Mouse (Mus musculus) CH12.LX (cell line): ENCODE measurements around the gene Fam178b. TPM values are rescaled to one million over a fixed set of nuclear protein-coding genes. Genes with fewer than 3 reads are reported as not detected.

Source experiments
- DNase-seq: peaks from one replicate; pipeline ENCODE4 v3.0.0-alpha.2; 2013; ENCODE audit errors: extremely low read depth
- H3K27ac ChIP-seq: 2 replicates; pipeline ENCODE4 v1.5.1; 2012; ENCODE audit warnings: low read depth, mild to moderate bottlenecking, control low read depth, moderate library complexity; ENCODE audit not compliant: insufficient read depth
- H3K27me3 ChIP-seq: replicated peaks from 2 replicates; pipeline ENCODE3; 2012; ENCODE audit warnings: inconsistent platforms
- H3K36me3 ChIP-seq, 2 experiments: replicated peaks in 1 of 2; 2 replicates each; pipeline versions ENCODE3 to v1.6.1; 2012; ENCODE audit warnings: inconsistent platforms in 1 of 2, low read length in 1 of 2, mild to moderate bottlenecking in 1 of 2, mixed read lengths in 1 of 2, moderate library complexity in 1 of 2; ENCODE audit not compliant: control insufficient read depth in 1 of 2, insufficient read depth in 1 of 2
- H3K4me1 ChIP-seq, 2 experiments: 2 replicates each; pipeline ENCODE4 v1.6.1; 2012; ENCODE audit warnings: inconsistent platforms in 1 of 2, moderate library complexity in 1 of 2; ENCODE audit not compliant: insufficient read depth in 2 of 2, control insufficient read depth in 1 of 2
- H3K4me2 ChIP-seq: 2 replicates; pipeline ENCODE4 v1.6.1; 2012; ENCODE audit warnings: low read depth, mild to moderate bottlenecking, control low read depth; ENCODE audit not compliant: poor library complexity, insufficient read depth, severe bottlenecking
- H3K4me3 ChIP-seq, 3 experiments: fragments of 150-350 bp in 1 of 3; sonication (generic) in 1 of 3; replicated peaks in 1 of 3; 2 replicates each; pipeline versions ENCODE3 to v1.5.1; 2011 to 2012; ENCODE audit warnings: low read depth in 2 of 3, low read length in 2 of 3, mild to moderate bottlenecking in 2 of 3, moderate library complexity in 2 of 3, control low read depth in 1 of 3, improper control_type of control experiment in 1 of 3, inconsistent platforms in 1 of 3, mixed read lengths in 1 of 3; ENCODE audit not compliant: poor library complexity in 1 of 3
- H3K79me2 ChIP-seq: replicated peaks from 2 replicates; pipeline ENCODE4 v1.6.1; 2012; ENCODE audit warnings: mild to moderate bottlenecking, moderate library complexity; ENCODE audit not compliant: control insufficient read depth, poor library complexity, insufficient read depth, severe bottlenecking; ENCODE audit errors: extremely low read depth
- H3K9ac ChIP-seq: 2 replicates; pipeline ENCODE4 v1.6.1; 2012; ENCODE audit warnings: low read depth, mild to moderate bottlenecking, control low read depth, moderate library complexity; ENCODE audit not compliant: insufficient read depth
- H3K9me3 ChIP-seq: replicated peaks from 2 replicates; pipeline ENCODE3; 2012; ENCODE audit warnings: low read length, inconsistent platforms, mixed read lengths
- CHD1 ChIP-seq: IDR thresholded peaks from 2 replicates; pipeline ENCODE4 v1.6.1; 2012; ENCODE audit warnings: low read depth, low read length, improper control_type of control experiment, inconsistent platforms
- CTCF ChIP-seq, 2 experiments: IDR thresholded peaks in 1 of 2; conservative IDR thresholded peaks in 1 of 2; 2 replicates each; pipeline ENCODE4 v1.5.1; 2011 to 2012; ENCODE audit warnings: low read depth in 2 of 2, low read length in 2 of 2, improper control_type of control experiment in 1 of 2, inconsistent platforms in 1 of 2, mild to moderate bottlenecking in 1 of 2, moderate library complexity in 1 of 2
- E2F4 ChIP-seq: IDR thresholded peaks from 2 replicates; pipeline ENCODE4 v1.6.1; 2011; ENCODE audit warnings: low read depth, low read length, improper control_type of control experiment; ENCODE audit not compliant: insufficient replicate concordance
- ELF1 ChIP-seq: IDR thresholded peaks from 2 replicates; pipeline ENCODE4 v1.6.1; 2014; ENCODE audit warnings: low read depth, mild to moderate bottlenecking, inconsistent platforms, low read length, improper control_type of control experiment
- EP300 ChIP-seq: IDR thresholded peaks from 2 replicates; pipeline ENCODE4 v1.6.1; 2011; ENCODE audit warnings: low read length, improper control_type of control experiment
- ETS1 ChIP-seq: conservative IDR thresholded peaks from 2 replicates; pipeline ENCODE4 v1.6.1; 2012; ENCODE audit warnings: low read depth, mild to moderate bottlenecking, inconsistent platforms, low read length, improper control_type of control experiment, moderate library complexity
- HCFC1 ChIP-seq: IDR thresholded peaks from 2 replicates; pipeline ENCODE4 v1.6.1; 2012; ENCODE audit warnings: low read depth, mild to moderate bottlenecking, inconsistent platforms, low read length, improper control_type of control experiment
- IRF4 ChIP-seq: IDR thresholded peaks from 2 replicates; pipeline ENCODE4 v1.6.1; 2014; ENCODE audit warnings: low read depth, mild to moderate bottlenecking, inconsistent platforms, low read length, improper control_type of control experiment
- JUN ChIP-seq: IDR thresholded peaks from 2 replicates; pipeline ENCODE4 v1.6.1; 2011; ENCODE audit warnings: low read depth, mild to moderate bottlenecking, low read length, improper control_type of control experiment, moderate library complexity; ENCODE audit not compliant: insufficient read depth
- JUND ChIP-seq: conservative IDR thresholded peaks from 2 replicates; pipeline ENCODE4 v1.6.1; 2011; ENCODE audit warnings: low read depth, low read length, improper control_type of control experiment
- MAZ ChIP-seq: IDR thresholded peaks from 2 replicates; pipeline ENCODE4 v1.6.1; 2012; ENCODE audit warnings: low read depth, mild to moderate bottlenecking, inconsistent platforms, low read length, improper control_type of control experiment, moderate library complexity
- MEF2A ChIP-seq: IDR thresholded peaks from 2 replicates; pipeline ENCODE4 v1.6.1; 2014; ENCODE audit warnings: low read depth, mild to moderate bottlenecking, inconsistent platforms, low read length, improper control_type of control experiment, borderline replicate concordance
- NELFE ChIP-seq: IDR thresholded peaks from 2 replicates; pipeline ENCODE4 v1.6.1; 2011; ENCODE audit warnings: low read depth, low read length, improper control_type of control experiment
- NRF1 ChIP-seq: IDR thresholded peaks from 2 replicates; pipeline ENCODE4 v1.6.1; 2014; ENCODE audit warnings: low read depth, mild to moderate bottlenecking, inconsistent platforms, low read length, improper control_type of control experiment, moderate library complexity
- PAX5 ChIP-seq: IDR thresholded peaks from 2 replicates; pipeline ENCODE4 v1.6.1; 2012; ENCODE audit warnings: low read length, inconsistent platforms, mixed read lengths
- POLR2AphosphoS2 ChIP-seq: IDR thresholded peaks from 2 replicates; pipeline ENCODE4 v1.6.1; 2011; ENCODE audit warnings: low read depth, low read length, improper control_type of control experiment
- RAD21 ChIP-seq: IDR thresholded peaks from 2 replicates; pipeline ENCODE4 v1.6.1; 2011; ENCODE audit warnings: low read depth, mild to moderate bottlenecking, low read length, improper control_type of control experiment, moderate library complexity
- RCOR1 ChIP-seq: conservative IDR thresholded peaks from 2 replicates; pipeline ENCODE4 v1.6.1; 2012; ENCODE audit warnings: low read depth, mild to moderate bottlenecking, inconsistent platforms, low read length, improper control_type of control experiment
- SIN3A ChIP-seq: IDR thresholded peaks from 2 replicates; pipeline ENCODE4 v1.6.1; 2012; ENCODE audit warnings: low read length, improper control_type of control experiment, inconsistent platforms
- SMC3 ChIP-seq: IDR thresholded peaks from 2 replicates; pipeline ENCODE4 v1.6.1; 2011; ENCODE audit warnings: low read depth, low read length, improper control_type of control experiment
- TBP ChIP-seq: conservative IDR thresholded peaks from 2 replicates; pipeline ENCODE4 v1.6.1; 2011; ENCODE audit warnings: low read depth, low read length, improper control_type of control experiment
- UBTF ChIP-seq: IDR thresholded peaks from 2 replicates; pipeline ENCODE4 v1.6.1; 2012; ENCODE audit warnings: low read depth, mild to moderate bottlenecking, inconsistent platforms, low read length, improper control_type of control experiment, moderate library complexity
- USF1 ChIP-seq: IDR thresholded peaks from 2 replicates; pipeline ENCODE4 v1.6.1; 2014; ENCODE audit warnings: low read depth, mild to moderate bottlenecking, inconsistent platforms, low read length, improper control_type of control experiment
- ZC3H11A ChIP-seq: IDR thresholded peaks from 2 replicates; pipeline ENCODE4 v1.6.1; 2012; ENCODE audit warnings: low read depth, mild to moderate bottlenecking, inconsistent platforms, low read length, improper control_type of control experiment
- ZKSCAN1 ChIP-seq: IDR thresholded peaks from 2 replicates; pipeline ENCODE4 v1.6.1; 2012; ENCODE audit warnings: low read depth, inconsistent platforms, low read length, improper control_type of control experiment, borderline replicate concordance
- ZMIZ1 ChIP-seq: IDR thresholded peaks from 2 replicates; pipeline ENCODE4 v1.6.1; 2012; ENCODE audit warnings: low read depth, mild to moderate bottlenecking, inconsistent platforms, low read length, improper control_type of control experiment
- dilution Hi-C: fragments of 300-500 bp; cut with MboI; formaldehyde crosslinking; loops from 2 replicates; pipeline ENCODE4 v1.14.3; 2020; ENCODE audit warnings: low sequenced_read_pairs; ENCODE audit not compliant: extremely low pct_unique_long_range_greater_than_20kb, extremely low pct_ligation_motif_present
- in situ Hi-C: fragments of 300-500 bp; cut with MboI; formaldehyde crosslinking; loops from 3 replicates; pipeline ENCODE4 v1.14.3; 2019; ENCODE audit warnings: low sequenced_read_pairs, low pct_ligation_motif_present, low pct_unique_long_range_greater_than_20kb, mixed read lengths
- polyA plus RNA-seq: library from polyadenylated mRNA; unstranded; fragments of >175 nt; gene quantifications from 2 replicates; pipeline ENCODE4 v1.2.1, GENCODE M21; 2012; ENCODE audit warnings: low read depth; ENCODE audit not compliant: insufficient read length
- total RNA-seq, 2 experiments: library from RNA; depleted of rRNA; stranded (reverse); fragments of 300-350 nt in 1 of 2; fragments of >200 nt in 1 of 2; gene quantifications; 2 replicates each; pipeline ENCODE4 v1.2.3; 2012 to 2014

Gene Fam178b
- total and polyA plus RNA-seq, 3 experiments, result 0.50 TPM; not detected in 2

GRCm38 (mm10) chr1:36550075-36550863 lies 132.7 kb downstream of the Fam178b start:
- dilution Hi-C loops (no loop called here), in situ Hi-C loops (no loop called here)
- DNase-seq, result no peak
- Histone ChIP-seq H3K9ac (no peak overlapping the region), H3K36me3 (peaks cover 26 to 43% of the 10 kb centered on the region in 2 experiments), H3K27ac (no peak overlapping the region), H3K4me2 (no peak overlapping the region), H3K4me3 (no peak overlapping the region), H3K9me3 (no peaks in the 10 kb centered on the region), H3K27me3 (no peaks in the 10 kb centered on the region), H3K4me1 (peaks cover 5 to 13% of the 10 kb centered on the region in 2 experiments), H3K79me2 (no peaks in the 10 kb centered on the region)
- TF ChIP-seq ELF1, result no peak
- no peak for TF ChIP-seq NRF1
- TF ChIP-seq PAX5, result no peak
- no peak for TF ChIP-seq ZMIZ1
- no peak for TF ChIP-seq RCOR1
- TF ChIP-seq JUND, result no peak
- TF ChIP-seq ETS1, result no peak
- no peak for TF ChIP-seq MEF2A
- TF ChIP-seq JUN, result no peak
- TF ChIP-seq CTCF (conservative IDR thresholded peaks at IDR 0.05 in 1 of 2, IDR thresholded peaks at IDR 0.05 in 1 of 2; ENCODE audit: low read depth in 2 of 2, low read length in 2 of 2), result no peak
- no peak for TF ChIP-seq TBP
- TF ChIP-seq SMC3, result no peak
- no peak for TF ChIP-seq USF1
- TF ChIP-seq IRF4, result no peak
- no peak for TF ChIP-seq ZC3H11A
- TF ChIP-seq UBTF, result no peak
- no peak for TF ChIP-seq MAZ
- no peak for TF ChIP-seq POLR2AphosphoS2
- no peak for TF ChIP-seq HCFC1

- no peak overlapping the region for H3K9ac ChIP-seq
- TF ChIP-seq USF1 (no peak), SIN3A (no peak), E2F4 (no peak), PAX5 (no peak), CTCF (conservative IDR thresholded peaks at IDR 0.05 in 1 of 2, IDR thresholded peaks at IDR 0.05 in 1 of 2; ENCODE audit: low read depth in 2 of 2, low read length in 2 of 2) (no peak), UBTF (no peak), RCOR1 (no peak), EP300 (no peak), NELFE (no peak), TBP (no peak), SMC3 (no peak), MEF2A (no peak), RAD21 (no peak), IRF4 (no peak), CHD1 (no peak), ETS1 (no peak), ZKSCAN1 (no peak)
- TF ChIP-seq, all 38 proteins: peak for 0
- Histone ChIP-seq H3K27ac (no peak overlapping the region), H3K4me1 (peaks cover 2 to 10% of the 10 kb centered on the region in 2 experiments; a peak in 3 of 4 replicates), H3K79me2 (no peaks in the 10 kb centered on the region), H3K36me3 (peaks cover 26 to 45% of the 10 kb centered on the region in 2 experiments), H3K4me2 (no peak overlapping the region), H3K4me3 (no peak overlapping the region), H3K9me3 (no peaks in the 10 kb centered on the region), H3K27me3 (no peaks in the 10 kb centered on the region)
- in situ Hi-C loops (no loop called here), dilution Hi-C loops (no loop called here)
- DNase-seq, result no peak
Observed at GRCm38 (mm10) chr1:36549491-36549890, 133.5 kb downstream of the Fam178b start.
